In genomic region chr14:96908737-96909136, GRCm38 (mm10) we compare ENCODE assay signal across 10 mouse cellular contexts.
DNase-seq lines count a peak whose midpoint lies in the region; ATAC-seq and TF ChIP-seq lines count a peak whose summit lies in the region.
"Had no signal": no experiment of that assay in that cellular context is flagged by ENCODE, and none has a peak within 500 bp of the region (broad histone marks: within the 10 kb centered on the region; RNA-seq: fewer than 3 reads in every experiment).

No protein-coding gene starts in this region.

- H3K4me1 ChIP-seq in midbrain, embryonic 12.5 days = no peaks in the 10 kb centered on the region
- no peaks in the 10 kb centered on the region for H3K4me1 ChIP-seq in midbrain, embryonic 13.5 days (replicated peaks)
- no peaks in the 10 kb centered on the region for H3K4me1 ChIP-seq in forebrain, embryonic 15.5 days
- H3K4me1 ChIP-seq: heart, embryonic 13.5 days had no signal

- peak; percentile 44 for TF ChIP-seq CTCF in gastrocnemius, adult 2 months (IDR thresholded peaks at IDR 0.05)

- no peak for DNase-seq in gastrocnemius, adult 2 months
- no peak for DNase-seq in gastrocnemius, adult 8-10 months (ENCODE audit: low spot score in 2 of 2)
- peak; percentile 2 for DNase-seq in splenic B cell, adult 2 months (ENCODE audit: low read depth, low spot score)
- no peak for DNase-seq in heart, adult 9 months (ENCODE audit: low spot score in 2 of 2)
- DNase-seq in gastrocnemius, postnatal 36 days = no peak
- DNase-seq: cerebellum, adult 11-12 months had no signal

- H3K27ac ChIP-seq in gastrocnemius, adult 2 months = no peak overlapping the region
- H3K27ac ChIP-seq in midbrain, embryonic 12.5 days (replicated peaks) = no peak overlapping the region
- no peak overlapping the region for H3K27ac ChIP-seq in midbrain, embryonic 13.5 days
- no peak overlapping the region for H3K27ac ChIP-seq in forebrain, embryonic 15.5 days (replicated peaks)
- H3K27ac ChIP-seq: heart, embryonic 13.5 days had no signal

- H3K9ac ChIP-seq in midbrain, embryonic 12.5 days (replicated peaks) = no peak overlapping the region
- no peak overlapping the region for H3K9ac ChIP-seq in midbrain, embryonic 13.5 days (replicated peaks)
- H3K9ac ChIP-seq in forebrain, embryonic 15.5 days (replicated peaks) = no peak overlapping the region
- H3K9ac ChIP-seq: heart, embryonic 13.5 days had no signal

- peak; percentile 23; the same call in 1 of the 2 replicates for ATAC-seq in midbrain, embryonic 12.5 days (ENCODE audit: low FRiP score, low read depth)
- no peak for ATAC-seq in midbrain, embryonic 13.5 days
- peak; percentile 69; the same call in 1 of the 2 replicates for ATAC-seq in forebrain, embryonic 15.5 days (replicated peaks)

- intact Hi-C loops in gastrocnemius, adult 2 months (cut with DNase I) = no loop called here
- intact Hi-C loops in gastrocnemius, postnatal 36 days (cut with DNase I) = no loop called here

- no peaks in the 10 kb centered on the region for H3K9me3 ChIP-seq in midbrain, embryonic 12.5 days
- no peaks in the 10 kb centered on the region for H3K9me3 ChIP-seq in midbrain, embryonic 13.5 days
- H3K9me3 ChIP-seq in forebrain, embryonic 15.5 days = no peaks in the 10 kb centered on the region
- H3K9me3 ChIP-seq: heart, embryonic 13.5 days had no signal

- H3K27me3 ChIP-seq in midbrain, embryonic 12.5 days = no peaks in the 10 kb centered on the region
- H3K27me3 ChIP-seq in midbrain, embryonic 13.5 days = no peaks in the 10 kb centered on the region
- H3K27me3 ChIP-seq in forebrain, embryonic 15.5 days = no peaks in the 10 kb centered on the region
- H3K27me3 ChIP-seq in splenic B cell, adult 2 months (ENCODE audit: control insufficient read depth, insufficient read depth, low read length, poor library complexity, severe bottlenecking) = no peaks in the 10 kb centered on the region
- H3K27me3 ChIP-seq: heart, embryonic 13.5 days had no signal

- H3K4me3 ChIP-seq in gastrocnemius, adult 2 months = no peak overlapping the region
- no peak overlapping the region for H3K4me3 ChIP-seq in midbrain, embryonic 12.5 days
- no peak overlapping the region for H3K4me3 ChIP-seq in midbrain, embryonic 13.5 days (replicated peaks)
- no peak overlapping the region for H3K4me3 ChIP-seq in forebrain, embryonic 15.5 days
- H3K4me3 ChIP-seq: heart, embryonic 13.5 days had no signal

- 11% methylated on average over 2 of the region's 2 CpGs for WGBS in midbrain, embryonic 12.5 days
- 7% methylated on average over 2 of the region's 2 CpGs for WGBS in midbrain, embryonic 13.5 days
- WGBS in forebrain, embryonic 15.5 days = 12% methylated on average over 2 of the region's 2 CpGs

- H3K4me2 ChIP-seq in midbrain, embryonic 12.5 days (replicated peaks) = no peak overlapping the region
- no peak overlapping the region for H3K4me2 ChIP-seq in midbrain, embryonic 13.5 days (replicated peaks)
- H3K4me2 ChIP-seq in forebrain, embryonic 15.5 days (replicated peaks) = no peak overlapping the region
- H3K4me2 ChIP-seq: heart, embryonic 13.5 days had no signal

- no peaks in the 10 kb centered on the region for H3K36me3 ChIP-seq in midbrain, embryonic 12.5 days
- no peaks in the 10 kb centered on the region for H3K36me3 ChIP-seq in midbrain, embryonic 13.5 days
- H3K36me3 ChIP-seq in forebrain, embryonic 15.5 days = no peaks in the 10 kb centered on the region
- H3K36me3 ChIP-seq in splenic B cell, adult 2 months (ENCODE audit: control insufficient read depth, insufficient read depth, low read length, poor library complexity, severe bottlenecking) = no peaks in the 10 kb centered on the region
- H3K36me3 ChIP-seq: heart, embryonic 13.5 days had no signal
